Comparison of ENCODE assay signal across 8 mouse cellular contexts in genomic region chr1:54832765-54833164, GRCm38 (mm10).
DNase-seq lines count a peak whose midpoint lies in the region; ATAC-seq lines count a peak whose summit lies in the region.

No protein-coding gene starts in this region.

- no peak overlapping the region for H3K4me2 ChIP-seq in midbrain, embryonic 11.5 days

- no peak overlapping the region for H3K4me3 ChIP-seq in midbrain, embryonic 11.5 days (ENCODE audit: low read depth, low read length)
- H3K4me3 ChIP-seq in midbrain, embryonic 10.5 days, result no peak overlapping the region

- no peak for DNase-seq in frontal cortex, postnatal 25 days (ENCODE audit: low spot score in 2 of 2)
- peak; percentile 92 for DNase-seq in midbrain, embryonic 11.5 days (ENCODE audit: low spot score, missing footprints)
- no peak for DNase-seq in midbrain, embryonic 10.5 days (ENCODE audit: low spot score)
- peak; percentile 81 for DNase-seq in cerebellum, adult 9-10 months
- peak; percentile 61 for DNase-seq in kidney, postnatal 14 days
- DNase-seq in retina, postnatal 7 days (ENCODE audit: low read depth, low spot score), result peak; percentile 40
- no peak for DNase-seq in spleen, postnatal 14 days (ENCODE audit: low spot score in 2 of 2)

- no peak overlapping the region for H3K27ac ChIP-seq in midbrain, embryonic 11.5 days (ENCODE audit: low read depth, low read length)
- H3K27ac ChIP-seq in midbrain, embryonic 10.5 days (replicated peaks), result no peak overlapping the region

- H3K4me1 ChIP-seq in midbrain, embryonic 11.5 days (ENCODE audit: control insufficient read depth, insufficient read depth, low read length), result no peaks in the 10 kb centered on the region
- no peaks in the 10 kb centered on the region for H3K4me1 ChIP-seq in midbrain, embryonic 10.5 days

- ATAC-seq in frontal cortex, adult (ENCODE audit: low TSS enrichment), result peak; percentile 67
- peak; percentile 64; the same call in 1 of the 2 replicates for ATAC-seq in midbrain, embryonic 11.5 days (ENCODE audit: low FRiP score)

- WGBS in midbrain, embryonic 11.5 days, result 0% methylated on average over 1 of the region's 1 CpGs
- WGBS in midbrain, embryonic 10.5 days, result 0% methylated on average over 1 of the region's 1 CpGs

- H3K9me3 ChIP-seq in midbrain, embryonic 11.5 days (ENCODE audit: control insufficient read depth, low read length), result no peaks in the 10 kb centered on the region
- H3K9me3 ChIP-seq in midbrain, embryonic 10.5 days (replicated peaks), result no peaks in the 10 kb centered on the region

- no peaks in the 10 kb centered on the region for H3K27me3 ChIP-seq in midbrain, embryonic 11.5 days (ENCODE audit: control insufficient read depth, insufficient read depth, low read length)
- no peaks in the 10 kb centered on the region for H3K27me3 ChIP-seq in midbrain, embryonic 10.5 days (ENCODE audit: low read depth, poor library complexity, severe bottlenecking)

- no peak overlapping the region for H3K9ac ChIP-seq in midbrain, embryonic 11.5 days (ENCODE audit: low read length)

- no peaks in the 10 kb centered on the region for H3K36me3 ChIP-seq in midbrain, embryonic 11.5 days (ENCODE audit: control insufficient read depth, insufficient read depth, low read length)
- H3K36me3 ChIP-seq in midbrain, embryonic 10.5 days, result no peaks in the 10 kb centered on the region

Comparison
In these comparisons a context has a peak if more than half of its experiments do, and no peak if none do; other contexts are left out.
1. DNase-seq: peak in midbrain, embryonic 11.5 days (single experiment), cerebellum, adult 9-10 months (single experiment), kidney, postnatal 14 days (single experiment) and retina, postnatal 7 days (single experiment); none in frontal cortex, postnatal 25 days (0 of 2), midbrain, embryonic 10.5 days (single experiment) and spleen, postnatal 14 days (0 of 2).